Mouse (Mus musculus) neural tube, embryonic 11.5 days (tissue): Measurements from ENCODE around the gene Shisa7. TPM values are rescaled to one million over a fixed set of nuclear protein-coding genes. Genes with fewer than 3 reads are reported as not detected.

ENCODE experiments used
- polyA plus RNA-seq: library from polyadenylated mRNA; unstranded; fragments of >200 nt; fragmentation: Nextera tagmentation; extraction: Ambion mirVana; gene quantifications from 2 replicates; pipeline ENCODE4 v1.2.1, GENCODE M21; 2014

The Shisa7 gene
- polyA plus RNA-seq, 1 experiment from 2014 or later: 3.2 TPM

Other genes starting within 250 kb of the Shisa7 start
- not detected in 2 replicates for gene Ptprh, start 240.7 kb downstream of the Shisa7 start, polyA plus RNA-seq
- gene Tmem86b, start 213.3 kb downstream of the Shisa7 start, polyA plus RNA-seq: 1.5 and 2.1 TPM in 2 replicates
- gene Ppp6r1, start 185.7 kb downstream of the Shisa7 start, polyA plus RNA-seq: 6.0 and 6.7 TPM in 2 replicates
- gene Hspbp1, start 159.6 kb downstream of the Shisa7 start, polyA plus RNA-seq: 108 and 120 TPM in 2 replicates
- gene Brsk1, start 154.1 kb downstream of the Shisa7 start, polyA plus RNA-seq: 2.7 and 3.4 TPM in 2 replicates
- gene Tmem150b, start 119.4 kb downstream of the Shisa7 start, polyA plus RNA-seq: 0.17 TPM in 1 of 2 replicates, not detected in the other
- gene Kmt5c, start 104.6 kb downstream of the Shisa7 start, polyA plus RNA-seq: 80.6 and 87.0 TPM in 2 replicates
- 23.0 and 27.0 TPM in 2 replicates for gene Cox6b2, start 91.6 kb downstream of the Shisa7 start, polyA plus RNA-seq
- gene Fam71e2, start 73.4 kb downstream of the Shisa7 start, polyA plus RNA-seq: not detected in 2 replicates
- gene Il11, start 61.8 kb downstream of the Shisa7 start, polyA plus RNA-seq: 0.16 TPM in 1 of 2 replicates, not detected in the other
- not detected in 2 replicates for gene Tmem190, start 61.8 kb downstream of the Shisa7 start, polyA plus RNA-seq
- gene Tmem238, start 55.0 kb downstream of the Shisa7 start, polyA plus RNA-seq: 1.7 and 2.2 TPM in 2 replicates
- gene Rpl28, start 51.8 kb downstream of the Shisa7 start, polyA plus RNA-seq: 157 and 169 TPM in 2 replicates
- gene Ube2s, start 32.1 kb downstream of the Shisa7 start, polyA plus RNA-seq: 422 and 471 TPM in 2 replicates
- 2.4 and 2.5 TPM in 2 replicates for gene Isoc2b, start 25.6 kb upstream of the Shisa7 start, polyA plus RNA-seq
- gene Isoc2a, start 32.5 kb upstream of the Shisa7 start, polyA plus RNA-seq: 0.49 and 0.82 TPM in 2 replicates
- 0.29 TPM in 1 of 2 replicates, not detected in the other for gene Gm36210, start 61.8 kb upstream of the Shisa7 start, polyA plus RNA-seq
- 3.5 and 3.8 TPM in 2 replicates for gene Zfp628, start 70.5 kb upstream of the Shisa7 start, polyA plus RNA-seq
- 6.4 and 7.1 TPM in 2 replicates for gene Nat14, start 77.3 kb upstream of the Shisa7 start, polyA plus RNA-seq
- 2.8 and 3.3 TPM in 2 replicates for gene Ssc5d, start 81.1 kb upstream of the Shisa7 start, polyA plus RNA-seq
- gene Sbk2, start 119.7 kb upstream of the Shisa7 start, polyA plus RNA-seq: not detected in 2 replicates
- 0.09 TPM in 1 of 2 replicates, not detected in the other for gene Sbk3, start 126.5 kb upstream of the Shisa7 start, polyA plus RNA-seq
- gene Zfp579, start 151.5 kb upstream of the Shisa7 start, polyA plus RNA-seq: 41.6 and 47.8 TPM in 2 replicates
- 7.8 and 10.1 TPM in 2 replicates for gene Zfp524, start 169.7 kb upstream of the Shisa7 start, polyA plus RNA-seq
- 50.2 and 50.6 TPM in 2 replicates for gene Fiz1, start 170.0 kb upstream of the Shisa7 start, polyA plus RNA-seq
- 0.36 and 1.1 TPM in 2 replicates for gene Gm44973, start 170.8 kb upstream of the Shisa7 start, polyA plus RNA-seq
- 5.5 and 5.6 TPM in 2 replicates for gene Zfp865, start 175.7 kb upstream of the Shisa7 start, polyA plus RNA-seq
- 6.4 and 8.3 TPM in 2 replicates for gene Ccdc106, start 175.9 kb upstream of the Shisa7 start, polyA plus RNA-seq
- 0.50 TPM in 1 of 2 replicates, not detected in the other for gene 4632433K11Rik, start 189.4 kb upstream of the Shisa7 start, polyA plus RNA-seq
- 2.7 and 3.2 TPM in 2 replicates for gene Zfp784, start 193.8 kb upstream of the Shisa7 start, polyA plus RNA-seq
- 42.3 and 48.9 TPM in 2 replicates for gene Zfp580, start 206.8 kb upstream of the Shisa7 start, polyA plus RNA-seq
- 167 and 186 TPM in 2 replicates for gene U2af2, start 217.4 kb upstream of the Shisa7 start, polyA plus RNA-seq
- gene Epn1, start 235.5 kb upstream of the Shisa7 start, polyA plus RNA-seq: 64.8 and 67.4 TPM in 2 replicates